Mouse (Mus musculus) left cerebral cortex, postnatal 14 days (tissue): ENCODE measurements at regions not wholly inside any gene's neighbourhood (a gene's known extent, or its start where the extent isn't known, plus 50 kb on each side); places are given as distances from the start of the nearest gene placed in this dataset.

Source experiments
- DNase-seq, 2 experiments: peaks; one replicate each; pipeline ENCODE4 v3.0.0; 2021 to 2022; ENCODE audit warnings: low spot score in 2 of 2, mixed read lengths in 1 of 2
- intact Hi-C: fragments of 180-260 bp; cut with DNase I; formaldehyde crosslinking; loops from one replicate; pipeline ENCODE4 v1.15.1; 2025

- intact Hi-C loops: no loop called here
Measured at GRCm38 (mm10) chr11:56871640-56872039, 139.5 kb upstream of the Gria1 start.

GRCm38 (mm10) chr11:56898548-56898951 is 112.6 kb upstream of the Gria1 start:
- DNase-seq: no peak

More at GRCm38 (mm10) chr11:56871640-56872039, 139.5 kb upstream of the Gria1 start:
- no peak for DNase-seq

GRCm38 (mm10) chr11:56901201-56901600 is 110.0 kb upstream of the Gria1 start:
- intact Hi-C loops: no loop called here
- no peak for DNase-seq

More at GRCm38 (mm10) chr11:56898548-56898951, 112.6 kb upstream of the Gria1 start:
- intact Hi-C loops: no loop called here

GRCm38 (mm10) chr11:56925368-56925896 is 85.8 kb upstream of the Gria1 start:
- DNase-seq: peak in 1 of 2 experiments; percentile 14
- intact Hi-C loops: no loop called here

- intact Hi-C loops: no loop called here
- no peak for DNase-seq
Measured at GRCm38 (mm10) chr11:56932766-56933165, 78.4 kb upstream of the Gria1 start.

GRCm38 (mm10) chr11:56952357-56952756 is 58.8 kb upstream of the Gria1 start:
- intact Hi-C loops: no loop called here
- no peak for DNase-seq

- intact Hi-C loops: no loop called here
- DNase-seq: no peak
Measured at GRCm38 (mm10) chr11:56957824-56958223, 53.4 kb upstream of the Gria1 start.
